Mouse (Mus musculus): ENCODE measurements at regions not wholly inside any gene's neighbourhood (a gene's known extent, or its start where the extent isn't known, plus 50 kb on each side); places are given as distances from the start of the nearest gene placed in this dataset.
"Not testable (repeated sequence)": the region's sequence is repeated elsewhere in the genome, so short reads cannot be mapped to it uniquely, and the experiment has no call there.

GRCm38 (mm10) chr13:65650297-65650696, 137.8 kb downstream of the Gm10139 start:
- TF ChIP-seq CHD1 (IDR thresholded peaks at IDR 0.05; ENCODE audit: low read depth, low read length); HCFC1 (IDR thresholded peaks at IDR 0.05; ENCODE audit: low read depth, low read length); MXI1 (IDR thresholded peaks at IDR 0.05; ENCODE audit: low read depth, low read length); POLR2AphosphoS2 (IDR thresholded peaks at IDR 0.05; ENCODE audit: low read length); CTCF (IDR thresholded peaks at IDR 0.05 in 2 of 3, conservative IDR thresholded peaks at IDR 0.05 in 1 of 3; ENCODE audit: control insufficient read depth in 1 of 3, insufficient read depth in 1 of 3, low read depth in 2 of 3, low read length in 3 of 3, poor library complexity in 1 of 3, severe bottlenecking in 1 of 3); SMC3 (IDR thresholded peaks at IDR 0.05; ENCODE audit: low read depth, low read length); MYB (IDR thresholded peaks at IDR 0.05; ENCODE audit: low read depth, low read length); CHD2 (IDR thresholded peaks at IDR 0.05; ENCODE audit: low read length); MAX (IDR thresholded peaks at IDR 0.05; ENCODE audit: low read length); TCF12 (IDR thresholded peaks at IDR 0.05; ENCODE audit: low read depth, low read length); GATA1 (IDR thresholded peaks at IDR 0.05; ENCODE audit: low read depth, low read length); E2F4 (IDR thresholded peaks at IDR 0.05; ENCODE audit: borderline replicate concordance, low read depth, low read length); MEF2A (IDR thresholded peaks at IDR 0.05; ENCODE audit: extremely low read depth, insufficient replicate concordance, low read depth, low read length, poor library complexity, severe bottlenecking); POLR2A (IDR thresholded peaks at IDR 0.05; ENCODE audit: control insufficient read depth in 1 of 2, insufficient read depth in 1 of 2, low read depth in 1 of 2, low read length in 2 of 2, poor library complexity in 1 of 2): not testable (repeated sequence)
